Comparison of ENCODE assay signal across 13 mouse cellular contexts in genomic region chr9:79604546-79604945, GRCm38 (mm10).
"Had no signal": no experiment of that assay in that cellular context is flagged by ENCODE, and none has a peak within 500 bp of the region (broad histone marks: within the 10 kb centered on the region; RNA-seq: fewer than 3 reads in every experiment).

No protein-coding gene starts in this region.

- H3K27me3 ChIP-seq: intestine, embryonic 15.5 days; liver, embryonic 15.5 days; neural tube, embryonic 15.5 days had no signal

- H3K9ac ChIP-seq: intestine, embryonic 15.5 days; liver, embryonic 15.5 days; neural tube, embryonic 15.5 days had no signal

- DNase-seq: liver; lung, adult 2 months; lung, postnatal 4 days; midbrain, embryonic 14.5 days; thymus, postnatal 4 days had no signal

- ATAC-seq: intestine, embryonic 15.5 days; lung, postnatal 0 days had no signal

- H3K9me3 ChIP-seq: intestine, embryonic 15.5 days; liver, embryonic 15.5 days; midbrain, embryonic 10.5 days; neural tube, embryonic 15.5 days had no signal

- H3K4me3 ChIP-seq: intestine, embryonic 15.5 days; left cerebral cortex, adult 2 months; liver, embryonic 15.5 days; midbrain, embryonic 10.5 days; myocyte; neural tube, embryonic 15.5 days had no signal

- H3K27ac ChIP-seq: intestine, embryonic 15.5 days; left cerebral cortex, adult 2 months; liver, embryonic 15.5 days; midbrain, embryonic 10.5 days; neural tube, embryonic 15.5 days; stomach, postnatal 0 days had no signal

- H3K4me2 ChIP-seq: intestine, embryonic 15.5 days; liver, embryonic 15.5 days; neural tube, embryonic 15.5 days had no signal

- H3K4me1 ChIP-seq: liver, embryonic 15.5 days had no signal

- H3K36me3 ChIP-seq: intestine, embryonic 15.5 days; liver, embryonic 15.5 days; midbrain, embryonic 10.5 days; neural tube, embryonic 15.5 days had no signal
